ENCODE assay signal across 15 mouse cellular contexts in genomic region chr6:5756509-5757130, GRCm38 (mm10). TPM values are rescaled to one million over a fixed set of nuclear protein-coding genes. Genes with fewer than 3 reads are reported as not detected.
DNase-seq lines count a peak whose midpoint lies in the region; ATAC-seq and TF ChIP-seq lines count a peak whose summit lies in the region.
"Had no signal": no experiment of that assay in that cellular context is flagged by ENCODE, and none has a peak within 500 bp of the region (broad histone marks: within the 10 kb centered on the region; RNA-seq: fewer than 3 reads in every experiment).

No protein-coding gene starts in this region.

- WGBS in forebrain, embryonic 14.5 days, result 46% methylated on average over 5 of the region's 5 CpGs
- WGBS in forebrain, embryonic 11.5 days, result 48% methylated on average over 5 of the region's 5 CpGs
- 29% methylated on average over 5 of the region's 5 CpGs for WGBS in hindbrain, embryonic 14.5 days
- 54% methylated on average over 5 of the region's 5 CpGs for WGBS in olfactory bulb, adult 2 months
- WGBS in lung, postnatal 0 days, result 40% methylated on average over 5 of the region's 5 CpGs

- TF ChIP-seq EP300 in lung, postnatal 0 days (IDR thresholded peaks at IDR 0.05), result no peak

- no peak for TF ChIP-seq CTCF in olfactory bulb, adult 2 months (IDR thresholded peaks at IDR 0.05; ENCODE audit: insufficient read depth, low read depth, low read length)
- TF ChIP-seq CTCF in lung, postnatal 0 days (IDR thresholded peaks at IDR 0.05), result no peak

- DNase-seq in forebrain, embryonic 14.5 days (ENCODE audit: low spot score), result peak; percentile 24
- no peak for DNase-seq in forebrain, embryonic 11.5 days (ENCODE audit: low spot score)
- peak; percentile 3 for DNase-seq in retina, embryonic 14.5 days (ENCODE audit: low spot score)
- no peak for DNase-seq in retina, postnatal 1 day
- DNase-seq in hindbrain, embryonic 14.5 days (ENCODE audit: low spot score), result peak; percentile 40
- no peak for DNase-seq in gastrocnemius, postnatal 10 days
- DNase-seq in lung, postnatal 0 days (ENCODE audit: low spot score), result no peak
- DNase-seq: adrenal gland, adult 2 months; cerebellum, adult 2 months; heart, adult 2 months; lung, postnatal 4 days had no signal

- H3K36me3 ChIP-seq in forebrain, embryonic 14.5 days (ENCODE audit: control insufficient read depth, insufficient read depth, low read length), result no peaks in the 10 kb centered on the region
- H3K36me3 ChIP-seq in forebrain, embryonic 11.5 days (ENCODE audit: control insufficient read depth, insufficient read depth, low read length), result no peaks in the 10 kb centered on the region
- no peaks in the 10 kb centered on the region for H3K36me3 ChIP-seq in hindbrain, embryonic 14.5 days (replicated peaks; ENCODE audit: control insufficient read depth, insufficient read depth)
- H3K36me3 ChIP-seq in lung, postnatal 0 days (ENCODE audit: insufficient read depth, low read length), result no peaks in the 10 kb centered on the region
- H3K36me3 ChIP-seq: limb, embryonic 13.5 days had no signal

- H3K9ac ChIP-seq in forebrain, embryonic 14.5 days (ENCODE audit: low read length), result no peak overlapping the region
- H3K9ac ChIP-seq in forebrain, embryonic 11.5 days (ENCODE audit: low read length), result no peak overlapping the region
- H3K9ac ChIP-seq in hindbrain, embryonic 14.5 days, result no peak overlapping the region
- no peak overlapping the region for H3K9ac ChIP-seq in lung, postnatal 0 days (replicated peaks; ENCODE audit: low read depth)
- H3K9ac ChIP-seq: limb, embryonic 13.5 days had no signal

- H3K9me3 ChIP-seq in forebrain, embryonic 14.5 days (replicated peaks; ENCODE audit: control insufficient read depth, low read length), result no peaks in the 10 kb centered on the region
- H3K9me3 ChIP-seq in forebrain, embryonic 11.5 days (ENCODE audit: control insufficient read depth, low read length), result no peaks in the 10 kb centered on the region
- H3K9me3 ChIP-seq in hindbrain, embryonic 14.5 days (ENCODE audit: control insufficient read depth, low read length), result no peaks in the 10 kb centered on the region
- no peaks in the 10 kb centered on the region for H3K9me3 ChIP-seq in lung, postnatal 0 days (ENCODE audit: low read length)
- H3K9me3 ChIP-seq: limb, embryonic 13.5 days had no signal

- H3K4me3 ChIP-seq in forebrain, embryonic 14.5 days (ENCODE audit: low read depth, low read length), result no peak overlapping the region
- H3K4me3 ChIP-seq in forebrain, embryonic 11.5 days (ENCODE audit: low read depth, low read length), result no peak overlapping the region
- no peak overlapping the region for H3K4me3 ChIP-seq in hindbrain, embryonic 14.5 days (replicated peaks; ENCODE audit: low read length)
- H3K4me3 ChIP-seq in olfactory bulb, adult 2 months (ENCODE audit: insufficient read depth, low read depth, low read length), result no peak overlapping the region
- no peak overlapping the region for H3K4me3 ChIP-seq in lung, postnatal 0 days (ENCODE audit: low read depth, low read length)
- H3K4me3 ChIP-seq: heart, adult 2 months; left cerebral cortex, adult 2 months; limb, embryonic 13.5 days had no signal

- H3K27ac ChIP-seq in forebrain, embryonic 14.5 days (ENCODE audit: low read depth, low read length), result no peak overlapping the region
- H3K27ac ChIP-seq in forebrain, embryonic 11.5 days (ENCODE audit: low read depth, low read length), result no peak overlapping the region
- no peak overlapping the region for H3K27ac ChIP-seq in hindbrain, embryonic 14.5 days
- H3K27ac ChIP-seq in olfactory bulb, adult 2 months (ENCODE audit: insufficient read depth, low read depth, low read length), result peak overlapping the region; percentile 73; the same call in 1 of the 2 replicates
- H3K27ac ChIP-seq in lung, postnatal 0 days (ENCODE audit: low read length), result no peak overlapping the region
- H3K27ac ChIP-seq: heart, adult 2 months; kidney, postnatal 0 days; left cerebral cortex, adult 2 months; limb, embryonic 13.5 days had no signal

- no peaks in the 10 kb centered on the region for H3K4me1 ChIP-seq in forebrain, embryonic 14.5 days (ENCODE audit: control insufficient read depth, insufficient read depth, low read length)
- no peaks in the 10 kb centered on the region; the same call in 1 of the 2 replicates for H3K4me1 ChIP-seq in forebrain, embryonic 11.5 days (replicated peaks; ENCODE audit: control insufficient read depth, insufficient read depth, low read length)
- H3K4me1 ChIP-seq in hindbrain, embryonic 14.5 days (replicated peaks; ENCODE audit: control insufficient read depth, insufficient read depth, low read length), result no peaks in the 10 kb centered on the region
- H3K4me1 ChIP-seq in olfactory bulb, adult 2 months (ENCODE audit: control insufficient read depth, insufficient read depth, low read length), result peaks cover 8% of the 10 kb centered on the region
- H3K4me1 ChIP-seq in lung, postnatal 0 days (ENCODE audit: insufficient read depth, low read depth, low read length), result no peaks in the 10 kb centered on the region
- H3K4me1 ChIP-seq: limb, embryonic 13.5 days had no signal

- TF ChIP-seq POLR2A in olfactory bulb, adult 2 months (IDR thresholded peaks at IDR 0.05; ENCODE audit: insufficient read depth, low read depth, low read length), result no peak

- H3K4me2 ChIP-seq in forebrain, embryonic 14.5 days (ENCODE audit: low read length), result no peak overlapping the region
- no peak overlapping the region for H3K4me2 ChIP-seq in forebrain, embryonic 11.5 days (ENCODE audit: low read depth, low read length, severe bottlenecking)
- no peak overlapping the region for H3K4me2 ChIP-seq in hindbrain, embryonic 14.5 days (replicated peaks)
- no peak overlapping the region for H3K4me2 ChIP-seq in lung, postnatal 0 days (replicated peaks; ENCODE audit: low read depth, low read length)
- H3K4me2 ChIP-seq: limb, embryonic 13.5 days had no signal

- H3K27me3 ChIP-seq in forebrain, embryonic 14.5 days (replicated peaks; ENCODE audit: control insufficient read depth, insufficient read depth, low read length), result no peaks in the 10 kb centered on the region
- no peaks in the 10 kb centered on the region for H3K27me3 ChIP-seq in forebrain, embryonic 11.5 days (ENCODE audit: control insufficient read depth, insufficient read depth, low read length)
- peaks cover 6% of the 10 kb centered on the region; the same call in 1 of the 2 replicates for H3K27me3 ChIP-seq in hindbrain, embryonic 14.5 days (ENCODE audit: control insufficient read depth, insufficient read depth, low read length)
- H3K27me3 ChIP-seq in lung, postnatal 0 days (replicated peaks; ENCODE audit: insufficient read depth, low read length), result no peaks in the 10 kb centered on the region
- H3K27me3 ChIP-seq: limb, embryonic 13.5 days had no signal

- ATAC-seq in forebrain, embryonic 14.5 days, result peak; percentile 55; the same call in 1 of the 2 replicates
- ATAC-seq in forebrain, embryonic 11.5 days (replicated peaks; ENCODE audit: low FRiP score), result no peak
- ATAC-seq in hindbrain, embryonic 14.5 days (ENCODE audit: low FRiP score), result peak; percentile 77
- ATAC-seq in lung, postnatal 0 days, result no peak

RNA-seq across cellular contexts. Expression of gene Dync1i1, which starts 31.2 kb away (rescaled TPM):
- polyA plus RNA-seq in forebrain, embryonic 14.5 days (2014; fragmentation: Nextera tagmentation; extraction: Ambion mirVana), result 56.0 and 92.9 TPM in 2 replicates
- 1.6 and 2.0 TPM in 2 replicates for polyA plus RNA-seq in forebrain, embryonic 11.5 days (2014; fragmentation: Nextera tagmentation; extraction: Ambion mirVana)
- 24.6 and 33.0 TPM in 2 replicates for polyA plus RNA-seq in hindbrain, embryonic 14.5 days (2014; fragmentation: Nextera tagmentation; extraction: Ambion mirVana)
- 116 TPM in 1 of 2 replicates, not detected in the other for polyA plus RNA-seq in olfactory bulb, adult 2 months (2012; ENCODE audit: insufficient read depth, insufficient read length, low replicate concordance, missing spikeins)
- total RNA-seq in gastrocnemius, postnatal 10 days (2021), result 1 to 10 TPM; 2.1 to 2.6 TPM
- 0.57 and 0.82 TPM in 2 replicates for polyA plus RNA-seq in lung, postnatal 0 days (2015; fragmentation: Nextera tagmentation; extraction: Ambion mirVana)

Comparison
In these comparisons a context has a peak if more than half of its experiments do, and no peak if none do; other contexts are left out.
1. ATAC-seq: peak in forebrain, embryonic 14.5 days (single experiment) and hindbrain, embryonic 14.5 days (single experiment); none in forebrain, embryonic 11.5 days (single experiment) and lung, postnatal 0 days (single experiment).
2. DNase-seq: peak in forebrain, embryonic 14.5 days (single experiment), retina, embryonic 14.5 days (single experiment) and hindbrain, embryonic 14.5 days (single experiment); none in forebrain, embryonic 11.5 days (single experiment), retina, postnatal 1 day (single experiment), gastrocnemius, postnatal 10 days (single experiment) and lung, postnatal 0 days (single experiment).